In the genomic region with DNA sequence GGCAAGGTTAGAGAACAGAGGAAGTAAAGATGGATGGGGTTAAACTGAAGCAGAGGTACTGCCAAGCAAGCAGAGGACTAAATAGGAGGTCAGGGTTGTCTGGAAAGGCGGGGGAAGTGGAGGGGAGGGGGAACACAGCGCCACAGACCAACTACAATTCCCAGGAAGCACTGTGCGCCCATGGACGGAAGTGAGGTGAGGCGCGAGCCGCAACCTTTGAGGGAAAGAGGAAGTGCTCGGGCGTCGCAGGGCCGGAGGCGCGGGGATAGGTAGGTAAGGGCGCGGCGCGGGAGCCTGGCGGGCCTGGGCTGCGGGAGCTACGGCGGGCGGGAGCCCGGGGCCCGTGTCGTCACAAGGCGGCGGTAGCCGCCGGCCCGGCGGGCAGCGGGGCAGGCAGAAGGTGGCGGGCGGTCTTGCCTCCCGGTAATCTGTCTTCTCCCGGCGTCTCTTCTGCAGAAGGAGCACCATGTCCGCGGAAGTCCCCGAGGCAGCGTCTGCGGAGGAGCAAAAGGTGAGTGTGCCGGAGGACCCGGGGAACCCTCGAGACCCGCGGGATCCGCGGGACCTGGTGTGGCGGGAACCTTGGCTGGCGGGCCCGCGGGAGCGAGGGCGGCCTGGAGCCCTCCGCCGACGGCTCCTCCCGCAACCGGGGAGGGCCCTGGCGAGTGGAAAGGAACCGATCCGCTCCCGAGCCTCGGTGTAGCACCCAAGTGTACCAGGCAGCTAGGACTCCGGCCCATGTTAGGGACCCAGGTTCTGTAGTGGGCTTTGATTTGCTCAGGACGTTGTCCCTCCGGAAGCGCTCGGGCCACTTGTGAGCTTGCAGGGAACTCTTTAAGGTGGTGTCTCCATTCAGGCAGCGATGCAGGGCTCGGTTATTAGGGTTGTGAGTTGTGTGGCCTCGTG, we compare ENCODE assay signal across 8 mouse cellular contexts. TPM values are rescaled to one million over a fixed set of nuclear protein-coding genes. Genes with fewer than 3 reads are reported as not detected.
A peak's percentile ranks its signal among the peaks of the same experiment; 100 is the strongest.
DNase-seq lines count a peak whose midpoint lies in the region; ATAC-seq and TF ChIP-seq lines count a peak whose summit lies in the region.

TSS of gene Arpp19 (plus strand) at position 164 of the 906 bp plus-strand sequence.

- peak; percentile 98 for ATAC-seq in activated CD4-positive, CD25-positive, alpha-beta regulatory T cell, adult 4 months
- peak; percentile 94 for ATAC-seq in megakaryocyte progenitor cell, adult 5-6 weeks (replicated peaks; ENCODE audit: poor library complexity)

- DNase-seq in gastrocnemius, postnatal 10 days: peak; percentile 74
- peak; percentile 89 for DNase-seq in induced T-regulatory cell, adult 2 months (ENCODE audit: low read depth)
- peak; percentile 55 to 86 for DNase-seq in left cerebral cortex, adult 9 months (ENCODE audit: low spot score in 2 of 2)
- peak; percentile 84 for DNase-seq in right cerebral cortex, postnatal 14 days
- DNase-seq in urinary bladder, postnatal 36 days (ENCODE audit: low spot score in 2 of 2): peak; percentile 65 to 84

- peaks cover 3% of the 10 kb centered on the region; the same call in 1 of the 2 replicates for H3K4me1 ChIP-seq in cortical plate, adult 2 months (ENCODE audit: control insufficient read depth, insufficient read depth, low read length)

- H3K4me3 ChIP-seq in cortical plate, adult 2 months (ENCODE audit: insufficient read depth, low read length): peak within 1 kb of the TSS; percentile 97

- H3K27ac ChIP-seq in cortical plate, adult 2 months (ENCODE audit: insufficient read depth, low read length): peak within 1 kb of the TSS; percentile 2; the same call in 1 of the 2 replicates

- TF ChIP-seq POLR2A in cortical plate, adult 2 months (IDR thresholded peaks at IDR 0.05; ENCODE audit: extremely low read depth, insufficient read depth, low read length): peak; percentile 69; the same call in 1 of the 2 replicates

- no peak for TF ChIP-seq CTCF in cortical plate, adult 2 months (IDR thresholded peaks at IDR 0.05; ENCODE audit: extremely low read depth, insufficient read depth, low read length)

RNA-seq across cellular contexts. Expression of gene Arpp19, which starts in this region (rescaled TPM):
- polyA plus RNA-seq in activated CD4-positive, CD25-positive, alpha-beta regulatory T cell, adult 4 months (2017; shearing (Covaris generic)): 100 to 1,000 TPM; 326 to 420 TPM
- polyA plus RNA-seq in cortical plate, adult 2 months (2012; rRNA removed): 390 and 417 TPM in 2 replicates
- 100 to 1,000 TPM; 147 to 150 TPM for total RNA-seq in gastrocnemius, postnatal 10 days (2021)
- 132 and 179 TPM in 2 replicates for total RNA-seq in megakaryocyte progenitor cell, adult 5-6 weeks (2015)
- 136 and 149 TPM in 2 replicates for total RNA-seq in megakaryocyte progenitor cell, adult 5-6 weeks (2017)

Comparison
In these comparisons a context has a peak if more than half of its experiments do, and no peak if none do; other contexts are left out.
1. Peak in every context shown above with its lines: DNase-seq, ATAC-seq, H3K4me3 ChIP-seq and H3K27ac ChIP-seq.